Mouse (Mus musculus): ENCODE measurements at regions not wholly inside any gene's neighbourhood (a gene's known extent, or its start where the extent isn't known, plus 50 kb on each side); places are given as distances from the start of the nearest gene placed in this dataset.

DNA sequence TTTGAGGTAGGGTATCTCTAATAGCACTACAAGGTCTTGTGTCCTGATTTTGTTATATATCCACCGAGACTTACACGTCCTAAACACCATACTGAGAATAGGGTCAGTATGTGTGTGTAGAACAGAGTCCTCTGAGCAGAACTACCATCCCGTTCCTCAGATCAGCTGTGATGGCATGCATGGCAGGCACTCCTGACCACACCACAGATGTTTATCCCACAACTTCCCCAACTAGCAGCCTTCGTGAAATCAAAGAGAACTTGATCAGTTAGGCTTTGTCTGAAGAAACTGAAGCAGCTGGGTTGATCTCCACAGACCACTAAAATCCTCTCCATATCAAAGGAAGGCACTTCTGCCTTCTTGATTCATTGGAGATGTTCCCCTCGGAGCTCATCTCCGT, 68.3 kb upstream of the Pitrm1 start:
- intact Hi-C loops (cut with DNase I) = no loop called here
- no peak for DNase-seq (ENCODE audit: low spot score in 2 of 2)

DNA sequence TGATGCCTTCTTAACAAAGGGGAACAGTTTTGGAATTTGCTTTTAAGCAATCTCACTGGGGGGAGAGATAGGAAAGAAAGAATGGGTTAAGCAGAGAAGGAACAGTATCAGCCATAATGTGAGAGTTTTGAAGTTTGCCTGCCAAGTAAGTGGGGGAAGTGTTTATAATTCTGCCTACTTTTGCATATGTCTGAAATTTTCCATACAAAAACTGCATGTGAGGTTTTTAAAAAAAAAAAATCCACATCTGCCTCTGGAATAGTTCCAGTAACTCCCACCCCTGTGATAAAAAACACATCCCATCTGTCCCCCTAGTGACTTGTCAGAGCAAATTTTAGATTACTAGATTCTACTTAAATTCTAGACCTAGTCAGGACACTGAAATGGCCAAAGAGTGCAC, 63.5 kb upstream of the Pitrm1 start:
- intact Hi-C loops (cut with DNase I) = no loop called here
- peak in 1 of 2 experiments; percentile 52 for DNase-seq (ENCODE audit: low spot score in 2 of 2)

DNA sequence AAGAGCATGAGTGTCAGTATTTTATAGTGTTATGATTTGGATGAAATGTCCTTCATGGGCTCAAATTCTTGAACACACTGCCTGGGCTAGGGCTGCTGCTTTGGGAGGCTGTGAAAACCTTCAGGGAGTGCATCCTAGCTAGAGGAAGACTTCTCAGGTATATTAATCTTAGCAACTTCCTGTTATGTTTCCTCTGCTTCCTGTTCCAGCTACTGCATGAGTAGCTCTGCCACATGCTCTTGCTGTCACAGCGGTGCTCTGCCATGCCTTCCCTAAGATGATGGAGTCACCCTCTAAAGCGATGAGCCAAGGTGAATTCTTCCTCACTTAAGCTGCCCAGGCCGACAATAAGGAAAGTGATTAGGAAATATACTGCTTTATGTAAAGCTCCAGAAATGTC, 60.1 kb upstream of the Pitrm1 start:
- DNase-seq (ENCODE audit: low spot score in 2 of 2) = no peak
- intact Hi-C loops (cut with DNase I) = no loop called here

DNA sequence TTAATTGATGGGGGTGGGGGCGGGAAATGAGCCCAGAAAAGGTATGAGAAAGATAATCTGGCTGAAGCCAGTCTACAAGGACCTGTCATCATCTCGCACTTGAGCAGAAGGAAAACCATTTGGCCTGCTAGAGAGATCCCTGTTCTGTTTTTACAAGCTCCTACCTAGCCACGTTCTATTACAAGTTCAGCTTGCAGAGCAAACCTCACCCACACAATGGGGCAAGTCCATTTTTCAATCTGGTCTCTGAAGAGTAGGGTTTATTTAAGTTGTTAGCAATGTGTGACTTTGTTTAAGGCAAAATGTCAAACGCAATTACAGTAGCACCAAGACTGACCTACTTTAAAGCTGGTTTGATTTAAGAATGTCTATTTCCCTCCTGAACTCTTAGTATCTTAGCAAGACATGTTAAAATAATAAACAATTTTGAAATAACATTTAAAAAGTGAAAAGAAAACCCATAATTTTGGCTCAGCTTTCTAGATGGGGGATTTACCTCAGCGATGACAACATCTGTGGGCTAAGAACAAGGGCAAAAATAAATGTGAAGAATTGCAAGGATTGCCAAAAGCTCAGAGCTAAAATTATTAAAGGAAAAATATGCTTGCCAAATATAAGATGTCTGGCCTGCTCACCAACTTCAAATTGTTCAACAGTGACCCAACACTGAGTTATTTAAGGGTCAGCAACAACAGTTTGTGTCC, 54.9 kb upstream of the Pitrm1 start:
- intact Hi-C loops (cut with DNase I) = no loop called here
- peak in 1 of 2 experiments; percentile 26 for DNase-seq (ENCODE audit: low spot score in 2 of 2)

Small RNAs in the stretch of these regions (microRNA-seq; reads per million reads assigned to microRNA genes)
- 0 reads per million in 2 experiments for gene Gm26259
